Mouse (Mus musculus) hindbrain, embryonic 11.5 days (tissue): ENCODE results near the gene Vps37b. TPM values are rescaled to one million over a fixed set of nuclear protein-coding genes. Genes with fewer than 3 reads are reported as not detected.

ENCODE experiments used
- ATAC-seq: fragments of 200-750 bp; cut with Nextera tagmentation; 2 replicates; pipeline ENCODE4 v1.8.0; 2017; ENCODE audit warnings: mild to moderate bottlenecking, moderate TSS enrichment, moderate library complexity; ENCODE audit not compliant: low FRiP score
- DNase-seq: peaks from one replicate; pipeline ENCODE4 v3.0.0-alpha.2; 2015; ENCODE audit warnings: low spot score
- H3K27ac ChIP-seq: fragments of 300-500 bp; sonication (generic); 2 replicates; pipeline ENCODE4 v1.5.1; 2014; ENCODE audit warnings: mild to moderate bottlenecking, low read depth, low read length
- H3K27me3 ChIP-seq: fragments of 300-500 bp; sonication (generic); 2 replicates; pipeline ENCODE4 v1.6.1; 2014; ENCODE audit warnings: mild to moderate bottlenecking, low read length, moderate library complexity, mixed read lengths; ENCODE audit not compliant: control insufficient read depth, insufficient read depth
- H3K36me3 ChIP-seq: fragments of 300-500 bp; sonication (generic); 2 replicates; pipeline ENCODE4 v1.6.1; 2014; ENCODE audit warnings: mild to moderate bottlenecking, low read length, moderate library complexity, mixed read lengths; ENCODE audit not compliant: control insufficient read depth, insufficient read depth
- H3K4me1 ChIP-seq: fragments of 300-500 bp; sonication (generic); replicated peaks from 2 replicates; pipeline ENCODE4 v1.6.1; 2014; ENCODE audit warnings: low read length, mixed read lengths; ENCODE audit not compliant: control insufficient read depth, insufficient read depth
- H3K4me2 ChIP-seq: fragments of 300-500 bp; sonication (generic); replicated peaks from 2 replicates; pipeline ENCODE4 v1.6.1; 2014; ENCODE audit warnings: mild to moderate bottlenecking, low read depth, low read length
- H3K4me3 ChIP-seq: fragments of 300-500 bp; sonication (generic); 2 replicates; pipeline ENCODE4 v1.5.1; 2014; ENCODE audit warnings: low read depth, low read length
- H3K9ac ChIP-seq: fragments of 300-500 bp; sonication (generic); 2 replicates; pipeline ENCODE4 v1.6.1; 2014; ENCODE audit warnings: low read depth, low read length
- H3K9me3 ChIP-seq: fragments of 300-500 bp; sonication (generic); 2 replicates; pipeline ENCODE4 v1.6.1; 2016; ENCODE audit warnings: low read length; ENCODE audit not compliant: control insufficient read depth
- WGBS: fragments of 180-500 bp; shearing (Covaris S2); extraction: QIAGEN DNeasy Blood & Tissue Kit; methylation state at CpG from one replicate; pipeline ENCODE4 v1.1.7; 2014; 5-methylcytosine and 5-hydroxymethylcytosine counted together
- polyA plus RNA-seq: library from polyadenylated mRNA; unstranded; fragments of >200 nt; fragmentation: Nextera tagmentation; extraction: Ambion mirVana; gene quantifications from 2 replicates; pipeline ENCODE4 v1.2.1, GENCODE M21; 2014

The Vps37b gene
- polyA plus RNA-seq, 1 experiment from 2014 or later = 38.3 TPM

DNA sequence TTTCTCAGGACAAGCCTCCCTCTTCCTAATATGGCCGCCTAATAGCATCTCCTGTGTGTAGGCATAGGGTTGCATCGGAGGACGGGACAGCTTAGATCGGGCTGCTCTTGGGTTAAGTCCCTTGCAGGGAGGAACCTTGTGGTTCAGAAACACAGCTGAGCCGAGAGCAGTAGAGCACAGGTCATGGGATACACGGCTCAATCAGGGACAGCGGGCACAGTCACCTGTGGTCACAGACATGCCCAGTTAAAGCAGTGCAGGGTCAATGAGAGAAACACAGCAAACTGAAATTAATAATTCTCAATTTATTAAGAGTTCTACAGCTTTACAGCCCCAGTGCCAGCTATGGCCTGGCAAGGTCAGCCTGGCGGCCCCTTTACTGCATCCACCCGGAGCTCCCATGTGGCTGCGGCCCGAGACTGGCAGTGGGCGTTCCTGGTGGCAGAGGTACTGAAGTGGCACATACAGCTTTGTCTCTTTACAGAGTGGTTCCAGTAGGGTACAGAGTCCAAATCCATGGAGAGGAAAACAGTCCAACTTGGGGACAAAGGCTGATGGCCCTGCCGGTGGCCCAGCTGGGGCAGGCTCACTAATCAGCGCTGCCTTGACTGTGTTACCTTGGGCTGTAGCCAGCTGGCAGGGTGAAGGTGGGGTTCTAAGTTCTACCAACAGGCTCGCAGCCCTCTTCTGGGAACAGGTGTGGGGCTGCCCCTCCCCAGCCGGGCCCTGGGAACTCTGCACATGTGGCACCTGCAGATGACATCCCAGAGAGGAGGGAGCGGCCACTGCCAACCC, 27.5 kb downstream of the Vps37b start:
- ATAC-seq (no peak), DNase-seq (no peak)
- H3K9ac ChIP-seq = no peak overlapping the region
- H3K9me3 ChIP-seq = no peaks in the 10 kb centered on the region
- WGBS = 95% methylated on average over 17 of the region's 17 CpGs
- no peak overlapping the region for H3K4me2 ChIP-seq
- no peak overlapping the region for H3K4me3 ChIP-seq
- peaks cover 10% of the 10 kb centered on the region; the same call in 1 of the 2 replicates for H3K36me3 ChIP-seq
- H3K4me1 ChIP-seq = 0 out of 2 replicates have a peak, but pooled peaks cover 2% of the 10 kb centered on the region
- H3K27ac ChIP-seq = no peak overlapping the region
- no peaks in the 10 kb centered on the region for H3K27me3 ChIP-seq

DNA sequence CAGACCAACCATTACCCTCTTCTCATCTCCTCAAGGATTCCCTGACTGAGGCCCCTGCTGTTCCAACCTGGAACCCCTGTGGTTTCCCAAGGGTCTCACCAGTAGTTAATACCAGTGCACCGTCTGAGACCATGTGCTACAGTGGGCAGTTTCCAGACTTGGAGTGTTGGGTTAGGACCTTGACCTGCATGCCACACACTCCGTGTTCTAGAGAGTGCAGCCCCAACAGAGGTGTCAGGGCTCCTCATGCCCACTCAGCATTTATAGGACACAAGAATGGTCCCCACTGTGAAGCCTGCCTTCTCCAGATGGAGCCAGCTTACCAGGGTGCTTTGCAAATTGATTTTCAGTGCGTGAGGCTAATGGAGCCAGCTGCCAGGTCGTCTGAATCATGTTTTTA, 28.7 kb downstream of the Vps37b start:
- Histone ChIP-seq H3K36me3 (peaks cover 10% of the 10 kb centered on the region; the same call in 1 of the 2 replicates), H3K4me1 (0 out of 2 replicates have a peak, but pooled peaks cover 2% of the 10 kb centered on the region), H3K9me3 (no peaks in the 10 kb centered on the region), H3K27me3 (no peaks in the 10 kb centered on the region), H3K27ac (no peak overlapping the region), H3K9ac (no peak overlapping the region), H3K4me2 (no peak overlapping the region), H3K4me3 (no peak overlapping the region)
- WGBS = 64% methylated on average over 4 of the region's 4 CpGs
- DNase-seq (no peak), ATAC-seq (no peak)

DNA sequence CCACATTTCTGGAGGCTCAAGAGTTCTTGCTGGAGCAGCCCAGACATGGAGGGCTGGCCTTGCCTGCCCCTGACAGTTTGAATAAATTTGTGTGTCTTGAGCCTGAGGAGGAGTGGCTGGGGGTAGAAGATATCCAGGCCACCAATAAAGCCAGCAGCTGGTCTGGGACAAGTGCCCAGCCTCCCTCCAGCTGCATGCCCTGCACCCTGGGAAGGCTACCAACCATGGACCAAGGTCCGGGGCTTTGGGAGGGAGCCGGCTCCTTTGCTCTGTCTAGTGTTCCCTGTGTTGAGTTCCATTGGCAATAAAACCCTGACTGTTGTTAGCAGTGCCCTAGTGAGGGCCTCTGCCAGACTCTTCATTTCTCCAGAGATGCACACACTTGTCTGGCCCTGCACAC, 29.2 kb downstream of the Vps37b start:
- WGBS = 74% methylated on average over 2 of the region's 2 CpGs
- Histone ChIP-seq H3K9ac (no peak overlapping the region), H3K4me1 (0 out of 2 replicates have a peak, but pooled peaks cover 2% of the 10 kb centered on the region), H3K36me3 (peaks cover 10% of the 10 kb centered on the region; the same call in 1 of the 2 replicates), H3K27ac (no peak overlapping the region), H3K4me2 (no peak overlapping the region), H3K4me3 (no peak overlapping the region), H3K9me3 (no peaks in the 10 kb centered on the region), H3K27me3 (no peaks in the 10 kb centered on the region)
- DNase-seq = no peak
- no peak for ATAC-seq

DNA sequence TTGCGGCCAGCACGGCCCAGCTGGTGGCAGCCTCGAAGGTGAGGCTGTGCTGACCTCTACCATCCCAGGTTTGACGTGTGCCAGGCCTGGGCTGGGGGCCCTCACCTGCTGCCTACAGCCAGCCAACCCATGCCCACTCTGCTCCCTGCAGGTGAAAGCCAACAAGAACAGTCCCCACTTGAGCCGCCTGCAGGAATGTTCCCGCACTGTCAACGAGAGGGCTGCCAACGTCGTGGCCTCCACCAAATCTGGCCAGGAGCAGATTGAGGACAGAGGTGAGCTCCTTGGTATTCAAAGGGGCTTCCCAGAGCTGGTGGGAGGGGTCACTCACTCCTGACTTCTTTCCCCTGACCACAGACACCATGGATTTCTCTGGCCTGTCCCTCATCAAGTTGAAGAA, 30.8 kb downstream of the Vps37b start:
- H3K9ac ChIP-seq = no peak overlapping the region
- no peak overlapping the region for H3K27ac ChIP-seq
- 0 out of 2 replicates have a peak, but pooled peaks cover 2% of the 10 kb centered on the region for H3K4me1 ChIP-seq
- H3K36me3 ChIP-seq = 0 out of 2 replicates have a peak, but pooled peaks cover 8% of the 10 kb centered on the region
- H3K4me3 ChIP-seq = no peak overlapping the region
- no peaks in the 10 kb centered on the region for H3K27me3 ChIP-seq
- DNase-seq (no peak), ATAC-seq (0 out of 2 replicates have a peak, but pooled peaks have one; percentile 13)
- H3K4me2 ChIP-seq = no peak overlapping the region
- H3K9me3 ChIP-seq = no peaks in the 10 kb centered on the region
- WGBS = 70% methylated on average over 9 of the region's 9 CpGs

DNA sequence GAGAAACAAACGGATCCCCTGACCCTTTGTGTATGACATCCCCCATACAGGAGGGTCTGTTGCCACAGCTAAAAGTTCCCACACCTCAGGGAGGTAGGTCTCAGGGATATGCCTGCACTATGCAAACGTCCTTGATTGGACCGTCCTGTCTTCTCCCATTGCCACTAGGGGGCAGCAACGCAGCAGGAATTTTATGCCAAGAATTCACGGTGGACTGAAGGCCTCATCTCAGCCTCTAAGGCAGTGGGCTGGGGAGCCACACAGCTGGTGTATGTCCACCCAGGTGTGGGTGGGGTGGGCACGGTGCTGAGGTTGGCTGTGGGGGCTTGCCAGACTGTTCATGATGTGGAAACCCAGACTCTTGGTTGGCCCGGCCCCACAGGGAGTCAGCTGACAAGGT, 31.2 kb downstream of the Vps37b start:
- Histone ChIP-seq H3K36me3 (0 out of 2 replicates have a peak, but pooled peaks cover 4% of the 10 kb centered on the region), H3K27me3 (no peaks in the 10 kb centered on the region), H3K4me1 (0 out of 2 replicates have a peak, but pooled peaks cover 2% of the 10 kb centered on the region), H3K9me3 (no peaks in the 10 kb centered on the region), H3K4me3 (no peak overlapping the region), H3K4me2 (no peak overlapping the region), H3K27ac (no peak overlapping the region), H3K9ac (no peak overlapping the region)
- ATAC-seq (peak; percentile 68), DNase-seq (peak; percentile 95)
- 13% methylated on average over 7 of the region's 7 CpGs for WGBS

DNA sequence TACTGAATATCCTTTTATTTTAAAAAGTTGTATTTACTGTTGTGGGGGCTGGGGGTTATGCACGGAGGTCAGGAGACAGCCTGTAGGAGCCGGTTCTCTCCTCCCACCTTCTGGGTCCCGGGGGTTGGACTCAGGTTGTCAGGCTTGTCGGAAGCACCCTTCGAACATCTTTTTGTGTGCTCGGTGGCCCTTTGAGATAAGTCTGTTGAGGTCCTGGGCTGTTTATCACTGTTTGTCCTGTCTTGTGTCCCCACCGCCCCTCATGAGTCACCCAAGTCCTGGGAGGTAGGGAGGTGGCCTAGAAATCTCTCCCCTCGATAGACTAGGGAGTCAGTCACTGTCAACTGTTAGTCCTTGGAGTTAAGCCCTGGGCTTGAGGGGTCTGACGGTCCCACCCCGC, 33.7 kb downstream of the Vps37b start:
- DNase-seq (no peak), ATAC-seq (no peak)
- 0 out of 2 replicates have a peak, but pooled peaks cover 1% of the 10 kb centered on the region for H3K4me1 ChIP-seq
- no peak overlapping the region for H3K4me3 ChIP-seq
- H3K4me2 ChIP-seq = no peak overlapping the region
- H3K36me3 ChIP-seq = no peaks in the 10 kb centered on the region
- WGBS = 86% methylated on average over 10 of the region's 10 CpGs
- no peak overlapping the region for H3K9ac ChIP-seq
- no peaks in the 10 kb centered on the region for H3K9me3 ChIP-seq
- H3K27me3 ChIP-seq = no peaks in the 10 kb centered on the region
- no peak overlapping the region for H3K27ac ChIP-seq

DNA sequence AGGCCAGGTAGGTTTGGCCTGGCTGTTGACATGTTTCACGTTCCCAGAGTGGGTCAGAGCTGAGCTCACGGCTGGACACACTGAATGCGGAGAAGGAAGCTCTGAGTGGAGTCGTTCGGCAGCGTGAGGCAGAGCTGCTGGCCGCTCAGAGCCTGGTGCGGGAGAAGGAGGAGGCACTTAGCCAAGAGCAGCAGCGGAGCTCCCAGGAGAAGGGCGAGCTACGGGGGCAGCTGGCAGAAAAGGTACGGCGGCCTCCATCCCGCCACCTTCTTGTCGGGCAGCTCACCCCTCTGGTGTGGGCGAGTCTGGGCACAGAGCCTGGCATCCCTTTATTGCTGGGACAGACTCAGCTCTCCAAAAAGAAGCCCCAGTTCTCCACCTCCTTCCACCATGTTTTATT, 34.3 kb downstream of the Vps37b start:
- H3K27ac ChIP-seq = no peak overlapping the region
- no peak for ATAC-seq
- WGBS = 90% methylated on average over 16 of the region's 16 CpGs

DNA sequence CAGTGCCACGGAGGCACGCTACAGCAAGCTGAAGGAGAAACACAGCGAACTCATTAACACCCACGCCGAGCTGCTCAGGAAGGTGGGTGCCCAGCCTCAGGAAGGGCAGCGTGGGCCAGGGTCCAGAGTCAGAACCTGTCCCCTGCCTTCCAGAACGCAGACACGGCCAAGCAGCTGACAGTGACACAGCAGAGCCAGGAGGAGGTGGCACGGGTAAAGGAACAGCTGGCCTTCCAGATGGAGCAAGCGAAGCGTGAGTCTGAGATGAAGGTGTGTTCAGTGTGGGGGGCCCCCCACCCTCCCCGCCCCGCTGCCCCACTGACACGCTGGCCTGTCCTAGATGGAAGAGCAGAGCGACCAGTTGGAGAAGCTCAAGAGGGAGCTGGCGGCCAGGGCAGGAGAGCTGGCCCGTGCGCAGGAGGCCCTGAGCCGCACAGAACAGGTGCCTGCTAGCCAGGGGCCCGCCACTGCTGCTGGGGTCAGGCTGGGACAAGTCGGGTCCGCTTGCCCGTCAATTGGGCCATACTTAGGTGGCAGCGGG, 34.8 kb downstream of the Vps37b start:
- WGBS = 89% methylated on average over 24 of the region's 24 CpGs
- no peak overlapping the region for H3K27ac ChIP-seq
- no peak for DNase-seq

More for the DNA sequence above, 34.3 kb downstream of the Vps37b start:
- no peaks in the 10 kb centered on the region for H3K4me1 ChIP-seq
- H3K4me3 ChIP-seq = no peak overlapping the region
- no peaks in the 10 kb centered on the region for H3K27me3 ChIP-seq
- H3K9me3 ChIP-seq = no peaks in the 10 kb centered on the region
- DNase-seq = no peak
- H3K4me2 ChIP-seq = no peak overlapping the region
- H3K9ac ChIP-seq = no peak overlapping the region
- H3K36me3 ChIP-seq = no peaks in the 10 kb centered on the region

More for the DNA sequence above, 34.8 kb downstream of the Vps37b start:
- H3K36me3 ChIP-seq = no peaks in the 10 kb centered on the region
- no peak overlapping the region for H3K4me2 ChIP-seq
- no peak overlapping the region for H3K4me3 ChIP-seq
- no peaks in the 10 kb centered on the region for H3K9me3 ChIP-seq
- no peak overlapping the region for H3K9ac ChIP-seq
- H3K4me1 ChIP-seq = no peaks in the 10 kb centered on the region
- ATAC-seq = no peak
- 0 out of 2 replicates have a peak, but pooled peaks cover 4% of the 10 kb centered on the region for H3K27me3 ChIP-seq
